Mouse (Mus musculus) embryonic facial prominence, embryonic 13.5 days (tissue): ENCODE measurements at regions not wholly inside any gene's neighbourhood (a gene's known extent, or its start where the extent isn't known, plus 50 kb on each side); places are given as distances from the start of the nearest gene placed in this dataset.
A peak's percentile ranks its signal among the peaks of the same experiment; 100 is the strongest.

Experiments used
- ATAC-seq: fragments of 200-750 bp; cut with Nextera tagmentation; 2 replicates; pipeline ENCODE4 v1.8.0; 2017; ENCODE audit warnings: low read depth; ENCODE audit not compliant: insufficient number of reproducible peaks, insufficient read depth, low FRiP score, low TSS enrichment
- H3K27ac ChIP-seq: fragments of 300-500 bp; sonication (generic); 2 replicates; pipeline ENCODE4 v1.5.1; 2015; ENCODE audit warnings: moderate library complexity, mild to moderate bottlenecking, inconsistent platforms
- H3K27me3 ChIP-seq: fragments of 300-500 bp; sonication (generic); 2 replicates; pipeline ENCODE4 v1.6.1; 2015; ENCODE audit warnings: mild to moderate bottlenecking, inconsistent platforms
- H3K36me3 ChIP-seq: fragments of 300-500 bp; sonication (generic); 2 replicates; pipeline ENCODE4 v1.6.1; 2015; ENCODE audit warnings: mild to moderate bottlenecking, inconsistent platforms
- H3K4me1 ChIP-seq: fragments of 300-500 bp; sonication (generic); 2 replicates; pipeline ENCODE4 v1.6.1; 2015; ENCODE audit warnings: inconsistent platforms
- H3K4me2 ChIP-seq: fragments of 300-500 bp; sonication (generic); 2 replicates; pipeline ENCODE4 v1.6.1; 2015; ENCODE audit warnings: moderate library complexity, mild to moderate bottlenecking, inconsistent platforms
- H3K4me3 ChIP-seq: fragments of 300-500 bp; sonication (generic); 2 replicates; pipeline ENCODE4 v1.5.1; 2015; ENCODE audit warnings: mild to moderate bottlenecking, inconsistent platforms
- H3K9ac ChIP-seq: fragments of 300-500 bp; sonication (generic); 2 replicates; pipeline ENCODE4 v1.6.1; 2015; ENCODE audit warnings: mild to moderate bottlenecking, inconsistent platforms
- H3K9me3 ChIP-seq: fragments of 300-500 bp; sonication (generic); 2 replicates; pipeline ENCODE4 v1.6.1; 2016; ENCODE audit warnings: inconsistent platforms
- WGBS: fragments of 180-500 bp; shearing (Covaris S2); methylation state at CpG from one replicate; pipeline ENCODE4 v1.1.7; 2015; ENCODE audit warnings: mixed read lengths; 5-methylcytosine and 5-hydroxymethylcytosine counted together

DNA sequence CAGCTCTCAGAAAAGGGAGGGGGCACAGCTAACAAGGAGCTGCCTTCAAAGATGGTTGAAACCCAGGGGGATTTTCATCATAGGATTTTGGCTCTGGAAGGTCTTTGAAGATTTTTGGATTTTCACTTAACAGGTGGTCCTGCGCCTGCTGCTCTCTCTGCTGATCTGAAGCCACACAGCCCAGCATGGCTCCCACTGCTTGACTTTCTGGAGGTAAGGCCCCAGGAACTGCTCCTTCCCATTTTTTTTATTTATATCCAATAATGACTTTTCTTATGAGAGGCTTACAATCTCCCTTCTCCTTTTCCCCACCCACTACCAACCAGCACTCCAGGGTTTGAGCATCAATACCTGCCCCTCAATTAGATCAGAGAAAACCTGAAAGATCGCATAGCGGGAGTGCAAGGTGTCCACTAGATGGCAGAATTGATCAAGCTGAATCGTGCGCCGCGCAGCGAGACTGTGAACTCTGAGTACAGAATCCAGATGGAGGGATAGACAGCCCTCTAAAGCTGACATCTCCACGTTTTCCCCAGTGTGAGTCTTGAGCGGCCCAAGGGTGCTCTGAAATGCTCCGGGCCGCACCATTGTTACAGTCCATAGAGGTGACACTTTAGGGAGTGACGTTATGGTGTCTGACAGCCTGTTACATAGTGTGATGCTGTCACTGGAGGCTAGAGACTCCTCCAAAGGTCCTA, 194.6 kb upstream of the Ednrb start:
- Histone ChIP-seq H3K9me3 (no peaks in the 10 kb centered on the region), H3K4me2 (0 out of 2 replicates have a peak overlapping the region, but pooled peaks have one; percentile 32), H3K4me3 (no peak overlapping the region), H3K27me3 (peaks cover 23% of the 10 kb centered on the region), H3K4me1 (peaks cover 2% of the 10 kb centered on the region; the same call in 1 of the 2 replicates), H3K36me3 (no peaks in the 10 kb centered on the region), H3K27ac (no peak overlapping the region), H3K9ac (no peak overlapping the region)
- ATAC-seq, result no peak; the same call in 1 of the 2 replicates
- 9% methylated on average over 13 of the region's 13 CpGs for WGBS

DNA sequence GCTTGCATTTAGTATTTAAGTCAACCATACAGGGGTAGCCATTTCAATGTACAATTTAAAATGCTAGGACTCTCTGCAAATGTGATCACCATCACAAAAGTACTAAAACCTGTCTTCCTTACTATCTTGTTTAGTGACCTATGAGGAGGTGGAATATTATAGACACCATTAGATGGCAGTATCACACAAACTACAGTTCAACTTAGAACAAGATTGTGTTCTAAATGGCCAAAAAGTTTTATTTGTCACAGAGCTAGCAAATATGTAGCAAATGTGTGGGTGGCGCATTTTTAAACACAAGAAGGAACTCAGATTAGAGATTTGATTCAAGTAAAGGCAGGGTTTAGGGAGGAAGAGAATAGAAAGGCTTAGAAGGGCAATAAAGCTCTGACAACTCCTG, 189.4 kb upstream of the Ednrb start:
- Histone ChIP-seq H3K27me3 (peaks cover 28% of the 10 kb centered on the region), H3K4me1 (no peaks in the 10 kb centered on the region), H3K4me2 (no peak overlapping the region), H3K36me3 (no peaks in the 10 kb centered on the region), H3K9ac (no peak overlapping the region), H3K9me3 (no peaks in the 10 kb centered on the region), H3K27ac (no peak overlapping the region), H3K4me3 (no peak overlapping the region)
- ATAC-seq, result no peak
- WGBS, result 26% methylated on average over 1 of the region's 1 CpGs

DNA sequence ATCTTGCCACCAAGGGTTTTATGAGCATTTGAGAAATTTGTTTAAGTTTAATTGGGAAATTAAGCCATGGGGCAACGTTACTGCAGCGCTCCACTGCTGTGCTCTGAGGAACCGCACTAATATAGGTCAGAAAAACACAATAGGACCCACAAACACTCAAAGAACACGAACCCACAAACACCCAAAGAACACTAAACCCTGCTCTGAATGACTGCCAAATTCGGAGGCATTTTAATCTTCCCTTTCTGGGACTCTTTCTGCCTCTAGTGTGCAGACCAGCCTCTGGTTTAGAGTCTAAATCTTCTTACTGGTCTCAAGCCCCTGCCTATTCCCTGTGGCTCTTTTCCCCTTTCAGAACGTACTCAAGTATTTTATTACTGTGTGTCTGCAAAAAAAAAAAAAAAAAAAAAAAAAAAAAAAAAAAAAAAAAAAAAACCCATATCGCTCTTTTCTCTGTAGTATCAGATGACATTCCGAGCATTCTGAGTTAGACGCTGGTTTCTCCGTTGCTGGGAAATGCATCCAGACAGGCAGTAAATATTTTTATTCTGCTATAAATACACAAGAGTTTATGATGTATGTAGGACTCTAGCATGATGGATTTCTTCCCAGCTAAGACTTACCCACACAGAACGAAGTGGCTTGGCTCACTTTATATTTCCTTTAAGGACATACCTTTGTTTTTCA, 186.7 kb upstream of the Ednrb start:
- Histone ChIP-seq H3K27ac (no peak overlapping the region), H3K4me2 (no peak overlapping the region), H3K9me3 (no peaks in the 10 kb centered on the region), H3K4me3 (no peak overlapping the region), H3K36me3 (no peaks in the 10 kb centered on the region), H3K27me3 (peaks cover 25% of the 10 kb centered on the region), H3K4me1 (no peaks in the 10 kb centered on the region), H3K9ac (no peak overlapping the region)
- WGBS, result 30% methylated on average over 11 of the region's 11 CpGs
- ATAC-seq, result no peak

DNA sequence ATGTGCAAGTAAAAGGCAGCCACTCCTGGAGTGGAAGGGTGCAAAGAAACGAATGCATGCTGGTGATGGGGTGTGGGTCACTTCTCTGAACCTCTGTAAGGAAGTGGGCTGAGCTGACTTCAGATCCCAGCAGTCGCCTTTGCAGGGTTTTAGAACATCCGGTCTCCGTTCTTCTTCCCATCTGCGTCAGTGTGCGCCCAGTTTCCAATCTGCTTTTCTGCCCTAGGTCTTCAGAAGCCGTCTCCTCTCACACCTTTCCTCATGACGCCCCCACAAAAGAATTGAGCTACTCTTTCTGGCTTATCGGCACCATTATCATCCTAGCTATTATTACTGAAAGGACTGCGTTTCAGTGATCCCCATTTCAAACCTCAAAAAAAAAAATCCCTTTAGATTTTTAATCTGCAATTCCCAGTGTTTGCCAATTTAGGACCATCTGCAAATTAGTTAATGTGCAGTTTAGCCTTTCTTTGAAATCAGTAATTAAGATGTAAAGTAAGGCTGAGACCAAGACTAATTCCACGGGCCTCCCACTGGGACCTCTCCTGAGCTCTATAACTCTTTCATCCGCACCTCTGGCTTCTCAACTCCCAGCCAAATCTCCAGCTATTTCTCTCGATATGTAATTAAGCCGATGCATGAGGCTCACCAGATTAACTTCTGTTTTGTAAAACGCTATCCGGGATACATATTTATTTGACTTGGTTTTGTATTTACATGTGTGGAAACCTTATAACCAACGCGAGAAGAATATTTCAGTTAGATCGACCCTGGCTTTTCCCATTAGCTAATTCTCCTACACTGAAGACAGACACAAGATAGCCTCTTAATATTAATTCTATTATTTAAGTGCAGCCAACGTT, 185.7 kb upstream of the Ednrb start:
- Histone ChIP-seq H3K36me3 (no peaks in the 10 kb centered on the region), H3K9ac (no peak overlapping the region), H3K27ac (no peak overlapping the region), H3K4me3 (no peak overlapping the region), H3K4me1 (no peaks in the 10 kb centered on the region), H3K27me3 (peaks cover 25% of the 10 kb centered on the region), H3K9me3 (no peaks in the 10 kb centered on the region), H3K4me2 (peak overlapping the region; percentile 3; the same call in 1 of the 2 replicates)
- no peak for ATAC-seq
- WGBS, result 24% methylated on average over 20 of the region's 20 CpGs

DNA sequence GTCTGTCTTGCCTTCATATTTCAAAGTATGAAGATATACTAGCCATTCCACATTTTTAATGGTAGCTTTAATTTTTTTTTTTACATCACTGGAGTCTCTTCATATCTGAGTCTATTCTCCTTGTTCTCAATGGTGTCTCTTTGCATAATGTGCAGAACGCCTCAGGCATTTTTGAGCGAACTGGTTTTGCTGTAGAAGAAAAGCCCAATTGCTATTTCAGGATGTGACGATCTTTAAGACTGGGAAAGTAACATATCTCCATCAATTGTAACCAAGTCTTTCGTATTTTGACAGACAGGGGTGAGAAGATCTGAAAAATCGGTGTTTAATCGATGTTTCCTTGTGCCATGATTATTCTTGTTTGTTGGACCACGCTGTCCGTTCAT, 183.7 kb upstream of the Ednrb start:
- no peaks in the 10 kb centered on the region for H3K4me1 ChIP-seq

DNA sequence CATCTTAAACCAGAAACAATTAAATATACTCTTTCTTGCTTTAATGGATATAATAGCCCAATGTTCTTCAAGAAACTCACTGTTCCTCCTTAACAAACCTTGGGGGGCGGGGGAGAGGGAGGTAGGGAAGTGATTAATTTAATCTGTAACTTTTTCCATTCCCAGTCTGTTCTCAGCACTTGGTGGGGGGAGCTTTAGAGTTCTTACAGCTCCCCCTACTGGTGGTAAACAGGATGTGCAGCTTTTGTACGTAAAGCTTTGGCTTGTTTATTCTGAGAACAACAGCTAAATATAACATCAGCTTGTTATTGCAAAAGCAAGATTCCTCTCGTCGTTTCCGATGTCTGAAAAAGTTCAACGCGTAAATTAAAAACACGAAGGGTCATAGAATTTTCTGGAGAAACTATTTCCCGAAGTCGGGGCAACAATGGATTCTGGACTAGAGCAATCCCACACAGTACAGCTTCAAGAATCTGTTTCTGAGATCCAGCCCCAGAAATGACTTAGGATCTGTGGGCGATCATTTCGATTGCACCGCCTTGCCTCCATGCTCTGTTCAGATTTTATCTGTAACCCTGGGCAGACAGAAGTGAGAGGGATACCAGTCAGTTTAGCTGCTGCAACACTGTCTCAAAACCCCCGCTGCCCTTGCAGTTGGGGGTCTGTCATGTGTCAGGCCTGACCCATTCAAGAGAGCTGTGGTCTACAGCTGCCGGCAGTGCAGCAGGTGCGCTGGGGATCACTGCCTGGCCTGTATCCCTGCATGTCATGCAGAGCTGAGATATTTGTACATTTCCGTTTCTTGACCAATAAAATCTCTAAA, 183.1 kb upstream of the Ednrb start:
- H3K27me3 ChIP-seq, result peaks cover 21% of the 10 kb centered on the region
- no peaks in the 10 kb centered on the region for H3K36me3 ChIP-seq
- ATAC-seq, result no peak
- H3K9ac ChIP-seq, result no peak overlapping the region
- H3K27ac ChIP-seq, result no peak overlapping the region
- 22% methylated on average over 17 of the region's 17 CpGs for WGBS
- no peak overlapping the region for H3K4me3 ChIP-seq
- no peaks in the 10 kb centered on the region for H3K4me1 ChIP-seq
- H3K4me2 ChIP-seq, result peak overlapping the region; percentile 32
- H3K9me3 ChIP-seq, result no peaks in the 10 kb centered on the region

More for the DNA sequence above, 183.7 kb upstream of the Ednrb start:
- Histone ChIP-seq H3K9ac (no peak overlapping the region), H3K4me2 (no peak overlapping the region), H3K9me3 (no peaks in the 10 kb centered on the region), H3K27ac (no peak overlapping the region), H3K4me3 (no peak overlapping the region), H3K27me3 (peaks cover 21% of the 10 kb centered on the region), H3K36me3 (no peaks in the 10 kb centered on the region)
- no peak for ATAC-seq
- WGBS, result 78% methylated on average over 8 of the region's 8 CpGs

DNA sequence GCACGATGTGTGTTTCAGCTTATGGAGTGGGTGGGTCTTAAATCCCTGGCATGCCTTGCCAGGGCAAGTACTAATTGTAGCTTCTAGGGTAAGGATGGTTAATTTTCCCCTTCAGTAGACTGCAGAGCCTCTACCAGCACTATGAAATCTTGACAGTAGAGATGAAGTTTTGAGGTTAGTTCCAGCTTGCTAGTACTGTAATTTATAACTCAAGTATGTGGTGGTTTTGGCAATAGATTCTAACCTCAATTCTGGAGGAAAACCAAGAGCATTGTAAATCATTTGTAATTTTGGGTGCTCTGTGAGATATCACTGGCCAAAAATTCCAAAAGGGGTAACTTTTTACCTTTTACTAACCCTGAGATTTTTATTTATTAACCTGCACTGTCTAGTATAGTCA, 164.3 kb upstream of the Ednrb start:
- H3K9me3 ChIP-seq, result no peaks in the 10 kb centered on the region
- ATAC-seq, result no peak

DNA sequence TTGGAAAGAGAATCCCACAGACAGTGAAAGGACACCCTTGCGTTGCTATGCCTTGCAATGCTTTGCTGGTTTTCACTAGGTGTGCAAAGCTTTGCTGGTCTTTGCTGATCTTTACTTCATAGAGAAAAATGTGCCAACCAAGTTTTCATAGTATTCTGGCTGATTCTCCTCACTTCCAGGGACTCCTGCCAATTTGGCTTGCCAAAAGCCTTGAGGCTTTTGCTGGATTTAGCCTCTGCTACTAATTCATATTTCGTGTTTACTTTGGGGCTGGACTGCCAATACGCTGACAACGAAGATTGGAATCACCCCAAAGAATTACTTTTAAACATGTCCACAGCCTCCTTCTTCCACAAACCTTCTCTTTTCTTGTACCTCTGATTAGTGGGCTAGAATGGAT, 162.2 kb upstream of the Ednrb start:
- ATAC-seq, result no peak
- H3K27me3 ChIP-seq, result no peaks in the 10 kb centered on the region
- H3K4me3 ChIP-seq, result no peak overlapping the region
- H3K9me3 ChIP-seq, result no peaks in the 10 kb centered on the region
- 67% methylated on average over 4 of the region's 4 CpGs for WGBS
- H3K4me2 ChIP-seq, result no peak overlapping the region
- no peaks in the 10 kb centered on the region for H3K4me1 ChIP-seq
- no peaks in the 10 kb centered on the region for H3K36me3 ChIP-seq
- no peak overlapping the region for H3K27ac ChIP-seq
- no peak overlapping the region for H3K9ac ChIP-seq

More for the DNA sequence above, 164.3 kb upstream of the Ednrb start:
- 69% methylated on average over 1 of the region's 1 CpGs for WGBS
- H3K27ac ChIP-seq, result no peak overlapping the region
- H3K9ac ChIP-seq, result no peak overlapping the region
- no peaks in the 10 kb centered on the region for H3K27me3 ChIP-seq
- H3K4me2 ChIP-seq, result no peak overlapping the region
- H3K4me3 ChIP-seq, result no peak overlapping the region
- H3K4me1 ChIP-seq, result no peaks in the 10 kb centered on the region
- no peaks in the 10 kb centered on the region for H3K36me3 ChIP-seq

DNA sequence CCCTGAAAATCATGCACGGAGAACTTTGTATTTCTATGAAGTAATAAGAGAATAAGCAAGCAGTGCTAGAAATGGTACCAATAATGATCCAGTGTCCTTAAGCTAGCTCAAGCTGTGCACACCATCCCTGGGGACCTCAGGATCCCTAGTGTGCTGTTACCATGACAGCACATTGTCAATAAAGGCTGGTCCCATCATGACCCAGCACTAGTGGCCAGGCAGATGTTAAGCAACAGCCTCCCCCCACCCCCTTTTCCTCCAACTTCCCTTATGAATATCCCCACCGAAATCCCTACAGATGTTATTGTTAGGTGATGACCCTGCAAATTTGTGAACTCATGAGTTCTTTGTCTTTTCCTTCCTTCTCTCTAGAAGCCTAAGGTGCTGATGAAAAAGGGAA, 160.9 kb upstream of the Ednrb start:
- H3K4me3 ChIP-seq, result no peak overlapping the region
- H3K36me3 ChIP-seq, result no peaks in the 10 kb centered on the region
- 77% methylated on average over 2 of the region's 2 CpGs for WGBS
- no peak for ATAC-seq
- no peaks in the 10 kb centered on the region for H3K27me3 ChIP-seq
- no peak overlapping the region for H3K9ac ChIP-seq
- no peaks in the 10 kb centered on the region for H3K9me3 ChIP-seq
- no peak overlapping the region for H3K27ac ChIP-seq
- no peaks in the 10 kb centered on the region for H3K4me1 ChIP-seq
- H3K4me2 ChIP-seq, result no peak overlapping the region

DNA sequence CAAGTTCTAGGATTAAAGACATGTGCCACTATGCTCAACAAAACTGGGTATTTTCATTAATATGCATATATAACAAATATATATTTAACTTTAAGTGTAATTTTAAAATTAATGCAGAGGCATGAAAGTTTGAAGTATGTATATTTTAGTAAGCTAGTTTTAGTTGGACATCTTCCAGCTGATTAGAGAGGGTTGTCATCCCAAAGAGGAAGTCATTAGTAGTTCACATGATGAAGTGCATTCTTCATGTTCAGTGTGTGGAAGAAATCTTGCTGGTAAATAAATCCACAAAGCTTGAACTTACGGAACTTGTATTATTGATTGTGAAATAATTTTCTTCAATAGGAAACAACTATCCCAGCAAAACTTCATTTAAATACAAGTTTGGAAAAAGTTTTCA, 158.2 kb upstream of the Ednrb start:
- no peaks in the 10 kb centered on the region for H3K27me3 ChIP-seq
- H3K4me2 ChIP-seq, result no peak overlapping the region
- no peak overlapping the region for H3K27ac ChIP-seq
- H3K4me3 ChIP-seq, result no peak overlapping the region
- no peaks in the 10 kb centered on the region for H3K4me1 ChIP-seq
- no peaks in the 10 kb centered on the region for H3K36me3 ChIP-seq
- H3K9ac ChIP-seq, result no peak overlapping the region
- H3K9me3 ChIP-seq, result no peaks in the 10 kb centered on the region
- ATAC-seq, result no peak
- WGBS, result 76% methylated on average over 1 of the region's 1 CpGs

DNA sequence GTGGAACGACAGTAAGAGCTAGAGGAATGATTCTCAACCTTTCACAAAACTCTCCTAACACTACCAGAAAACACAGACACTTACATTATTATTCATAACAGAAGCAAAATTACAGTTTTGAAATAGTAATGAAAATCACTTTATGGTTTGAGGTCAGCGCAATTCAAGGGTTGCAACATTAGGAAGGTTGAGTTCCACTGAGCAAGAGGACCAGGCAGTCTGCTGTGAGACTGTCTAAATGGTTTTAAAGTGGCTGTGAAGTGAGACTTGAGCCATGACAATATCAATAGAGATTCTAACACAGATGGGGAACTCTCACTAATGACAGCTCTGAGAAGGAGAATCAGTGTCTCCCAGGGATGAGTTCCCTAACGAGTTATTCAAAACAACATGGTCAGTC, 146.2 kb upstream of the Ednrb start:
- Histone ChIP-seq H3K9me3 (no peaks in the 10 kb centered on the region), H3K4me1 (no peaks in the 10 kb centered on the region), H3K27ac (no peak overlapping the region), H3K27me3 (no peaks in the 10 kb centered on the region), H3K4me2 (no peak overlapping the region), H3K9ac (no peak overlapping the region), H3K4me3 (no peak overlapping the region), H3K36me3 (no peaks in the 10 kb centered on the region)
- 83% methylated on average over 3 of the region's 3 CpGs for WGBS
- no peak for ATAC-seq
